Mouse (Mus musculus) macrophage (primary cell): ENCODE results near the gene 4931428L18Rik. TPM values are rescaled to one million over a fixed set of nuclear protein-coding genes. Genes with fewer than 3 reads are reported as not detected.

Experiments used
- H3K27ac ChIP-seq: fragments of 350-480 bp; formaldehyde crosslinking; 2 replicates; pipeline ENCODE4 v1.9.0; 2021
- H3K36me3 ChIP-seq: fragments of 350-480 bp; formaldehyde crosslinking; 2 replicates; pipeline ENCODE4 v1.9.0; 2021; ENCODE audit errors: inconsistent target
- H3K4me3 ChIP-seq: fragments of 350-480 bp; formaldehyde crosslinking; 2 replicates; pipeline ENCODE4 v1.9.0; 2021; ENCODE audit errors: inconsistent target
- H3K79me2 ChIP-seq: fragments of 350-480 bp; formaldehyde crosslinking; 2 replicates; pipeline ENCODE4 v1.9.0; 2021; ENCODE audit errors: inconsistent target
- WGBS: methylation state at CpG from one replicate; pipeline ENCODE4 v1.1.7; 2026; ENCODE audit warnings: inconsistent platforms; ENCODE audit not compliant: missing documents; 5-methylcytosine and 5-hydroxymethylcytosine counted together
- polyA plus RNA-seq: library from polyadenylated mRNA; stranded (reverse); fragments of 250-400 nt; gene quantifications from 3 replicates; pipeline ENCODE4 v1.2.4, GENCODE M21; 2018; ENCODE audit warnings: inconsistent platforms

The 4931428L18Rik gene
- polyA plus RNA-seq, 1 experiment from 2014 or later = not detected

DNA sequence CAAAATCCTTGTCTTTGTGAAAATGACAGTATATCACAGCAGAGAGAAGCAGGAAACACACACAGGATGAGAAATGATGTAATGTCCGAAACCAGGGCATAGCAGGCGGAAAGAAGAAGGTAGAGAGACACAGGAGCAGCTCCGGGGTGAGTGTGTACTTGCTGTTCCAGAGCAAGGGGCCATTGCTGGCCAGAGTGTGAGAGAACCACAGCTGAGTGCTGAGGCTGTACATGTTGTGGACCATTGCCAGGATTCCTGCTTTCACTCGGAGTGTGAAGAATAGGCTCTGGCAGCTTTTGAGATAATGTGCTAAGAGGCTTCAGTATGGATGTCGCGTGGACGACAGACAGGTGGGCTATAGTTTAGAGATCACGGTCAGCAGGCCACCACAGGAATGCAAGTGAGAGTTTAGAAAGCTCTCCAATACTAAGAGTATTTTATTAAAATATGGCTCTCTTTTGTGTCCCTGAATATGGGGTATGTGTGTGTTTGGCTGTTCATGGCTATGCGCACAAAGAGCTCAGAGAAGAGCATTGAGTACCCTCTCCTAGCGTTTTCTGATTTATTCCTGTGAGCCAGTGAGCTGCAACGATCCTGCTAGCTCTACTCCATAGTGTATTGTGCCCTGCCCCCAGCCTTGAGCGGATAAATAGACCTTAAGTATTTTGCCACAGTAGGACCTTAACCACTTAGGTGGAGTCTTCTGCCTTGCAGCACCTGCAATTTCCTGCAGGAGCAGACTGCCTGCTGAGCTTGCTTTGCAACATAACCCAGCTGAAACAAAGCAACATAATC is 119.4 kb downstream of the 4931428L18Rik start:
- Histone ChIP-seq H3K27ac (no peak overlapping the region), H3K4me3 (no peak overlapping the region), H3K36me3 (no peaks in the 10 kb centered on the region), H3K79me2 (no peaks in the 10 kb centered on the region)
- WGBS = 81% methylated on average over 12 of the region's 12 CpGs

DNA sequence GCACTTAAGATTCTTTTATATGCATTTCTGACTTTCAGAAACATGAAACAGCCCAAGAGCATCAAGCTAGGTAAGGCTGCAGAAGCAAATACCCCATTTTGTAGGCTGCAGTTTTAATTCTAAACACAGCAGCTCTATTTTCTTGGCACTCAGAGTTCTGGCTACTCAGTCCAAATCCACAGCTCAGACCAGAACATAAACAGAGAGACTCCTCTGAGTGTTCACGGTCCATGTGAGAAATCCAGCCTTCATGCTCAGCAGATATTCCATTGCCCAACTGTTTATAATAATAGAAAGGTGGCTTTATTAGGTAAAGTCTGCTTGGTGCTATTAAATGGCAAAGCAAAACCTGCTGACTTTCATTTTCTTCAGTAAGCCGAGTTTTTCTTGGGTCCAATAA is 120.2 kb downstream of the 4931428L18Rik start:
- Histone ChIP-seq H3K27ac (no peak overlapping the region), H3K36me3 (no peaks in the 10 kb centered on the region), H3K79me2 (no peaks in the 10 kb centered on the region), H3K4me3 (no peak overlapping the region)
- WGBS = 97% methylated on average over 2 of the region's 2 CpGs

- Histone ChIP-seq H3K4me3 (no peak overlapping the region), H3K36me3 (no peaks in the 10 kb centered on the region), H3K79me2 (no peaks in the 10 kb centered on the region), H3K27ac (no peak overlapping the region)
- WGBS = 92% methylated on average over 3 of the region's 3 CpGs
Measured at GRCm38 (mm10) chr1:31097208-31097607, 125.3 kb downstream of the 4931428L18Rik start.

DNA sequence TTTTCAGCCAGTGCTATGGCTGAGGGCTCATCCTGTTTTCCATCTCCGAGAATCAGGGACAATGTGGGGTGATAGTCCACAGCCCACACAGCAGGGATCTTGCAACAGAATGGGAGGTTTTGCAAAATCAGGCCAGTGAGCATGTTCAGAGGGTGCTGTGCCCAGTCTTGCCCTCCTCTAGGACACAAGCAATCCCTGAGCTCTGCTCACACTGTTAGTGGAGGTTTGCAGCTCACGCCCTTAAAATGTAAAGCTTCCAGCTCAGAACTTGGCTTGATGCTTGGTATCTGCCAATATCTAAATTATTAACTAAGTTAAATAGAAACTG is 126.1 kb downstream of the 4931428L18Rik start:
- no peak overlapping the region for H3K27ac ChIP-seq
- WGBS = 87% methylated on average over 2 of the region's 2 CpGs
- H3K36me3 ChIP-seq = no peaks in the 10 kb centered on the region
- H3K79me2 ChIP-seq = no peaks in the 10 kb centered on the region
- H3K4me3 ChIP-seq = no peak overlapping the region

GRCm38 (mm10) chr1:31095706-31096465 is 126.6 kb downstream of the 4931428L18Rik start:
- no peak overlapping the region for H3K27ac ChIP-seq
- no peaks in the 10 kb centered on the region for H3K36me3 ChIP-seq
- no peaks in the 10 kb centered on the region for H3K79me2 ChIP-seq
- WGBS = 77% methylated on average over 5 of the region's 5 CpGs
- H3K4me3 ChIP-seq = no peak overlapping the region

DNA sequence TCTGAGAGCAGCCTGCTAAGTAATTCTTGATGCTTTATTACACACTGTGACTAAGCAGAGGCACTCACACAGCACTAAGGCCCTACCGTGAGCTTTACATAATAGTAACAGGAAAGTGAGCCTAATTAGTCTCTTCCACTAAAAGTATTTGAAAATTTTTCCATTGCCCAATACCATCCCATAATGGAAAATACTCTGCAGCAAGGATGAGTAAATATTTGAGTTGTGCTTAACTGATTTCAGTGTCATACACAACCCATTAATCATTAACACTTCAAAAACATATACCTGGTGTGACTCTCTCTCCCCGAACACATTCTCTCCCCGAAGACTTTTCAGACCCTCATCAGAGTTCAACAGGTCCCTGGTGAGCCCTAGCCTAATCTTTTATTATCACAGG is 127.7 kb downstream of the 4931428L18Rik start:
- Histone ChIP-seq H3K36me3 (no peaks in the 10 kb centered on the region), H3K27ac (no peak overlapping the region), H3K79me2 (no peaks in the 10 kb centered on the region), H3K4me3 (no peak overlapping the region)
- 96% methylated on average over 3 of the region's 3 CpGs for WGBS

- no peak overlapping the region for H3K27ac ChIP-seq
- H3K36me3 ChIP-seq = no peaks in the 10 kb centered on the region
- no peak overlapping the region for H3K4me3 ChIP-seq
- WGBS = 92% methylated on average over 1 of the region's 1 CpGs
- no peaks in the 10 kb centered on the region for H3K79me2 ChIP-seq
Measured at GRCm38 (mm10) chr1:31093939-31094338, 128.5 kb downstream of the 4931428L18Rik start.

DNA sequence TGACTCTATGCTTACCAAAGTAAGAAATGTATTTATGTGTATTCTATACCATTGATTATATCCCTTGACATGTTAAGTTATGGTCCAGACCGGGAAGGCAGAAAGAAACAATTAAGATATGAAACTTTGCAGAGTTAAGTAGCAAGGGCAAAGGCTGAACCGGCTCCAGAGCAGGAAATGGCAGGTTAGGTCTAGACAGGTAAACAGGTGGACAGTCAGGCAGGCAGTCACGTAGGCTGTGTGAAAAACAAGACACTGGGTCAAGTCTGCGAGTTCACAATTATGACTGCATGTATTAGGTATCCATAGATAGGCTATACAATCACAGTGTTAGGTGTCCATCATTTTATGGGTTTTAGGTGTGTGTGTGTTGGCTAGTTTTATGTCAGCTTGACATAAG is 133.8 kb downstream of the 4931428L18Rik start:
- no peaks in the 10 kb centered on the region for H3K79me2 ChIP-seq
- 90% methylated on average over 4 of the region's 4 CpGs for WGBS
- H3K4me3 ChIP-seq = no peak overlapping the region
- no peaks in the 10 kb centered on the region for H3K36me3 ChIP-seq
- no peak overlapping the region for H3K27ac ChIP-seq

GRCm38 (mm10) chr1:31072523-31073370 is 149.7 kb downstream of the 4931428L18Rik start:
- no peak overlapping the region for H3K27ac ChIP-seq
- no peak overlapping the region for H3K4me3 ChIP-seq
- no peaks in the 10 kb centered on the region for H3K79me2 ChIP-seq
- WGBS = 92% methylated on average over 6 of the region's 6 CpGs
- H3K36me3 ChIP-seq = no peaks in the 10 kb centered on the region

GRCm38 (mm10) chr1:31071209-31071608 is 151.3 kb downstream of the 4931428L18Rik start:
- WGBS = 87% methylated on average over 2 of the region's 2 CpGs
- Histone ChIP-seq H3K27ac (no peak overlapping the region), H3K36me3 (no peaks in the 10 kb centered on the region), H3K4me3 (no peak overlapping the region), H3K79me2 (no peaks in the 10 kb centered on the region)

- no peaks in the 10 kb centered on the region for H3K36me3 ChIP-seq
- 87% methylated on average over 12 of the region's 12 CpGs for WGBS
- H3K4me3 ChIP-seq = no peak overlapping the region
- no peak overlapping the region for H3K27ac ChIP-seq
- H3K79me2 ChIP-seq = no peaks in the 10 kb centered on the region
Measured at GRCm38 (mm10) chr1:31064817-31065740, 157.4 kb downstream of the 4931428L18Rik start.

GRCm38 (mm10) chr1:31059806-31060205 is 162.7 kb downstream of the 4931428L18Rik start:
- Histone ChIP-seq H3K27ac (no peak overlapping the region), H3K79me2 (no peaks in the 10 kb centered on the region), H3K4me3 (no peak overlapping the region), H3K36me3 (no peaks in the 10 kb centered on the region)
- WGBS = 92% methylated on average over 4 of the region's 4 CpGs

- 78% methylated on average over 2 of the region's 2 CpGs for WGBS
- no peak overlapping the region for H3K27ac ChIP-seq
- no peak overlapping the region for H3K4me3 ChIP-seq
- no peaks in the 10 kb centered on the region for H3K36me3 ChIP-seq
- no peaks in the 10 kb centered on the region for H3K79me2 ChIP-seq
Measured at GRCm38 (mm10) chr1:31058861-31059351, 163.6 kb downstream of the 4931428L18Rik start.

DNA sequence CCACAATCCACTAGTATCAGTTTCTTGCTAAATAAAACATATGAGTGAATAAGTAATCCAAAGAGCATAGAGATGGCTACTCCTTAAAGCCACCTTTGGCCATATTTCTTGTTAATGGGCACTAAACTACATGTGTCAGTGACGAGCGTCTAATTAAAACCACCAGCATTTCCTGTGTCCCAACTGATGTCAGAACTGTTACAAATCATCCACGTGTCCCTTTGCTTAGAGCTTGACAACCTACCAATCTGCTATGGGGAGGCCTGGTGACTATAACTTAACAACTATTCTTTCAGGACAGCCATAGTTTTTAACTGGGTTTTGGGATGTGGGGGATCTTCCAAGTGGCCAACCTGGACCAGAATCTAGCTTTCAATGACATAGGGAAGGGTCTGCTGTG is 164.3 kb downstream of the 4931428L18Rik start:
- Histone ChIP-seq H3K36me3 (no peaks in the 10 kb centered on the region), H3K79me2 (no peaks in the 10 kb centered on the region), H3K27ac (no peak overlapping the region), H3K4me3 (no peak overlapping the region)
- WGBS = 8% methylated on average over 3 of the region's 3 CpGs
